Mouse (Mus musculus): ENCODE measurements around the gene Pnma1.

DNA sequence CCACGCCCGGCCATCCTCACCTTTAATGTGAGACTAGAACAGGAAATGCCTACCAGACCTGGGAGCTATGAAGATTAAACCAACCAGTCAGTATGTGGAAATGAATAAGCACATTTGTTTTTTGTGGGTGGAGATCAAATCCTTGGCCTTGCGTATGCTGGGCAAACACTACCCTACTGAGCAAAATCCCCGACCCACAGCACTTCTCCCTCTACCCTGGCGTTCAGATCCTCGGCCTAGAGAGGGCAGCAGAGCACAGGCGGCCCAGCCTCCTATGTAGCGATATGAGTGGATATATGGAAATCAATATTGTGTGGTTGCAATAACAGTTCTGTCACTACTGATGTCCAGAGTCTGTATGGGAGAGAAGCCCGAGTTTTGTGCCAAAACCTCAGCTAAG is 14.8 kb upstream of the Pnma1 start:
- no peak for TF ChIP-seq JUND (conservative IDR thresholded peaks at IDR 0.05; ENCODE audit: low read depth, low read length)
- TF ChIP-seq CTCF (conservative IDR thresholded peaks at IDR 0.05 in 1 of 2, IDR thresholded peaks at IDR 0.05 in 1 of 2; ENCODE audit: low read depth in 2 of 2, low read length in 2 of 2) = peak; percentile 17 to 65; a peak in 2 of 4 replicates
- no peak for TF ChIP-seq EP300 (IDR thresholded peaks at IDR 0.05; ENCODE audit: low read length)
- no peak for TF ChIP-seq MAX (IDR thresholded peaks at IDR 0.05; ENCODE audit: low read length)
- TF ChIP-seq TCF12 (IDR thresholded peaks at IDR 0.05; ENCODE audit: low read depth, low read length) = no peak
- TF ChIP-seq ZNF384 (IDR thresholded peaks at IDR 0.05; ENCODE audit: low read depth, low read length) = no peak
- TF ChIP-seq MAZ (IDR thresholded peaks at IDR 0.05; ENCODE audit: low read depth, low read length) = no peak
- TF ChIP-seq MXI1 (IDR thresholded peaks at IDR 0.05; ENCODE audit: low read depth, low read length) = no peak
- TF ChIP-seq MYC (IDR thresholded peaks at IDR 0.05; ENCODE audit: low read depth, low read length) = no peak
- TF ChIP-seq POLR2AphosphoS2 (IDR thresholded peaks at IDR 0.05; ENCODE audit: low read depth, low read length) = no peak
- TF ChIP-seq POLR2A (IDR thresholded peaks at IDR 0.05; ENCODE audit: low read depth, low read length) = no peak
- no peak for TF ChIP-seq CHD2 (IDR thresholded peaks at IDR 0.05; ENCODE audit: low read length)
- TF ChIP-seq ZC3H11A (IDR thresholded peaks at IDR 0.05; ENCODE audit: low read depth, low read length) = no peak

Data from CH12.LX (cell line).